Mouse (Mus musculus) kidney, adult 2 months (tissue): Measurements from ENCODE around the gene Fam25c.
"Not testable (repeated sequence)": the region's sequence is repeated elsewhere in the genome, so short reads cannot be mapped to it uniquely, and the experiment has no call there.

Experiments
- CTCF ChIP-seq: fragments of 200-500 bp; conservative IDR thresholded peaks from 2 replicates; pipeline ENCODE4 v1.5.1; 2011; ENCODE audit warnings: low read depth, mild to moderate bottlenecking, control low read depth, low read length, moderate library complexity, mixed read lengths; ENCODE audit not compliant: insufficient read depth, insufficient read length
- POLR2A ChIP-seq: fragments of 200-500 bp; IDR thresholded peaks from one replicate; pipeline ENCODE4 v1.6.1; 2011; ENCODE audit warnings: low read depth, low read length, control low read depth

- not testable (repeated sequence) for TF ChIP-seq CTCF, POLR2A
Observed at GRCm38 (mm10) chr14:34314383-34314782, 40.9 kb downstream of the Fam25c start.
